In the genomic region with DNA sequence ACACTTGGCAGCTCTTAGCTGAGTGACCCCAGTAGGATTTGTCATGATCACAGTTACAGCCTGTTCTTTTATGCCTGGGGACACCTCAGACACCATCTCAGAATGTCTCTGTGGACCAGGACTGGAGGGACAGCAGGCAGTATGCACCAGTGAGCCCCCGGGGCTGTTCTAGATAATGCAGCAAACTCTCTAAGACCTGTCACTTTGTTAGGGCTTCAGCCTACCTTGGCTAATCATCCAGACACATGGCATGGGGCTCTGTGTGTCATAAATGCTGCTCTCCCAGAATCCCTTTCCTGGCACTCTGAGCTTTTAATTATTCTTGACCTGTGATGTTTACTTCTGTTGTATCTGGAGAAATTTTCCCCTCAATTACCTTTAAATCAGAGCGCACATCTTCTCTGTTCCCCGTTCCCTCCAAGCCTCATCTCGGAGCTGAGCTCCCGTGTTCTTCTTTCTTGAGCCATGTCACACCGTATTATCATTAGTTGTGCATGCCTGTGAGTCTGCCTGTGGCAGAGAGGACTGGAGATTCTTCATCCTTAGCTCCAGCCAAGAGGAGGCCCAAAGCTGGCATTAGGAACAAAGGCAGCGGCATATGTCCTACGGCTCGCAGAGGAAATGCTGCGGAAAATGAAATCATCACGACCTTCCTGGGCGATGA, we compare ENCODE assay signal across 18 mouse cellular contexts.
DNase-seq lines count a peak whose midpoint lies in the region; ATAC-seq and TF ChIP-seq lines count a peak whose summit lies in the region.
"Had no signal": no experiment of that assay in that cellular context is flagged by ENCODE, and none has a peak within 500 bp of the region (broad histone marks: within the 10 kb centered on the region; RNA-seq: fewer than 3 reads in every experiment).

No protein-coding gene starts in this region.

- H3K36me3 ChIP-seq in midbrain, embryonic 13.5 days = no peaks in the 10 kb centered on the region
- H3K36me3 ChIP-seq in midbrain, embryonic 10.5 days = no peaks in the 10 kb centered on the region
- no peaks in the 10 kb centered on the region for H3K36me3 ChIP-seq in hindbrain, postnatal 0 days (ENCODE audit: insufficient read depth, low read length)
- H3K36me3 ChIP-seq: forebrain, embryonic 10.5 days; heart, embryonic 12.5 days; limb, embryonic 10.5 days had no signal

- peaks cover 22% of the 10 kb centered on the region for H3K4me1 ChIP-seq in midbrain, embryonic 13.5 days (replicated peaks)
- peaks cover 17% of the 10 kb centered on the region for H3K4me1 ChIP-seq in midbrain, embryonic 10.5 days
- no peaks in the 10 kb centered on the region for H3K4me1 ChIP-seq in hindbrain, postnatal 0 days (ENCODE audit: insufficient read depth, low read length)

- DNase-seq in cerebellum, adult 9-11 months = peak; percentile 24
- DNase-seq in cerebellum, adult 11 months = no peak
- DNase-seq in midbrain, embryonic 10.5 days (ENCODE audit: low spot score) = no peak
- peak; percentile 82 for DNase-seq in hindbrain, postnatal 0 days (ENCODE audit: low spot score)
- DNase-seq in heart, postnatal 10 days = no peak
- no peak for DNase-seq in gastrocnemius, postnatal 10 days
- DNase-seq: adrenal gland, postnatal 36 days; forebrain, postnatal 0 days; kidney, adult 8-10 months; kidney, postnatal 14 days; liver, postnatal 0 days; lung, postnatal 10 days; right cerebral cortex, postnatal 14 days; thymus, postnatal 4 days had no signal

- H3K9me3 ChIP-seq in midbrain, embryonic 13.5 days = no peaks in the 10 kb centered on the region
- no peaks in the 10 kb centered on the region for H3K9me3 ChIP-seq in midbrain, embryonic 10.5 days (replicated peaks)
- no peaks in the 10 kb centered on the region for H3K9me3 ChIP-seq in hindbrain, postnatal 0 days (ENCODE audit: low read length)
- H3K9me3 ChIP-seq: forebrain, embryonic 10.5 days; limb, embryonic 10.5 days had no signal

- no peak for TF ChIP-seq CTCF in hindbrain, postnatal 0 days (IDR thresholded peaks at IDR 0.05; ENCODE audit: low read depth)

- ATAC-seq in midbrain, embryonic 13.5 days = no peak
- peak; percentile 86 for ATAC-seq in hindbrain, postnatal 0 days
- ATAC-seq: forebrain, postnatal 0 days; liver, postnatal 0 days had no signal

- intact Hi-C loops in heart, postnatal 10 days (cut with DNase I) = no loop called here

- peak overlapping the region; percentile 35; the same call in 1 of the 2 replicates for H3K27ac ChIP-seq in midbrain, embryonic 13.5 days
- H3K27ac ChIP-seq in midbrain, embryonic 10.5 days (replicated peaks) = no peak overlapping the region
- H3K27ac ChIP-seq in hindbrain, postnatal 0 days = no peak overlapping the region
- H3K27ac ChIP-seq: forebrain, embryonic 10.5 days; limb, embryonic 10.5 days had no signal

- no peaks in the 10 kb centered on the region for H3K27me3 ChIP-seq in midbrain, embryonic 13.5 days
- H3K27me3 ChIP-seq in midbrain, embryonic 10.5 days (ENCODE audit: low read depth, poor library complexity, severe bottlenecking) = no peaks in the 10 kb centered on the region
- no peaks in the 10 kb centered on the region for H3K27me3 ChIP-seq in hindbrain, postnatal 0 days (ENCODE audit: insufficient read depth, low read length)
- H3K27me3 ChIP-seq: heart, embryonic 12.5 days had no signal

- no peak overlapping the region for H3K4me3 ChIP-seq in midbrain, embryonic 13.5 days (replicated peaks)
- H3K4me3 ChIP-seq in midbrain, embryonic 10.5 days = no peak overlapping the region
- no peak overlapping the region for H3K4me3 ChIP-seq in hindbrain, postnatal 0 days (ENCODE audit: low read length)
- H3K4me3 ChIP-seq: forebrain, embryonic 10.5 days; heart, embryonic 12.5 days; limb, embryonic 10.5 days had no signal

- no peak overlapping the region for H3K9ac ChIP-seq in midbrain, embryonic 13.5 days (replicated peaks)
- H3K9ac ChIP-seq in hindbrain, postnatal 0 days (replicated peaks; ENCODE audit: low read length) = no peak overlapping the region
- H3K9ac ChIP-seq: forebrain, postnatal 0 days; heart, embryonic 12.5 days; liver, postnatal 0 days had no signal

- WGBS in midbrain, embryonic 13.5 days = 66% methylated on average over 12 of the region's 12 CpGs
- 90% methylated on average over 12 of the region's 12 CpGs for WGBS in midbrain, embryonic 10.5 days
- WGBS in hindbrain, postnatal 0 days = 55% methylated on average over 12 of the region's 12 CpGs

- no peak overlapping the region for H3K4me2 ChIP-seq in midbrain, embryonic 13.5 days (replicated peaks)
- H3K4me2 ChIP-seq in hindbrain, postnatal 0 days (ENCODE audit: low read depth, low read length) = no peak overlapping the region
- H3K4me2 ChIP-seq: heart, embryonic 12.5 days had no signal

Comparison
In these comparisons a context has a peak if more than half of its experiments do, and no peak if none do; other contexts are left out.
1. DNase-seq: peak in cerebellum, adult 9-11 months (single experiment) and hindbrain, postnatal 0 days (single experiment); none in cerebellum, adult 11 months (single experiment), midbrain, embryonic 10.5 days (single experiment), heart, postnatal 10 days (0 of 2) and gastrocnemius, postnatal 10 days (single experiment).